Mouse (Mus musculus) kidney, embryonic 14.5 days (tissue): ENCODE data around the gene Fam136a. TPM values are rescaled to one million over a fixed set of nuclear protein-coding genes. Genes with fewer than 3 reads are reported as not detected.

Experiments
- ATAC-seq: fragments of 200-750 bp; cut with Nextera tagmentation; 2 replicates; pipeline ENCODE4 v1.8.0; 2017; ENCODE audit warnings: moderate number of reproducible peaks, mild to moderate bottlenecking, moderate TSS enrichment, moderate library complexity; ENCODE audit not compliant: low FRiP score, low TSS enrichment
- H3K27ac ChIP-seq: fragments of 300-500 bp; sonication (generic); 2 replicates; pipeline ENCODE4 v1.5.1; 2014; ENCODE audit warnings: low read depth, mild to moderate bottlenecking, low read length, moderate library complexity, mixed read lengths
- H3K27me3 ChIP-seq: fragments of 300-500 bp; sonication (generic); 2 replicates; pipeline ENCODE4 v1.6.1; 2014; ENCODE audit warnings: mild to moderate bottlenecking, low read length; ENCODE audit not compliant: control insufficient read depth, insufficient read depth
- H3K36me3 ChIP-seq: fragments of 300-500 bp; sonication (generic); 2 replicates; pipeline ENCODE4 v1.6.1; 2014; ENCODE audit warnings: low read length, mixed read lengths; ENCODE audit not compliant: control insufficient read depth, insufficient read depth
- H3K4me1 ChIP-seq: fragments of 300-500 bp; sonication (generic); 2 replicates; pipeline ENCODE4 v1.6.1; 2014; ENCODE audit warnings: low read length, mixed read lengths; ENCODE audit not compliant: control insufficient read depth, insufficient read depth
- H3K4me2 ChIP-seq: fragments of 300-500 bp; sonication (generic); replicated peaks from 2 replicates; pipeline ENCODE4 v1.6.1; 2014; ENCODE audit warnings: low read depth, mild to moderate bottlenecking, low read length
- H3K4me3 ChIP-seq: fragments of 300-500 bp; sonication (generic); 2 replicates; pipeline ENCODE4 v1.5.1; 2014; ENCODE audit warnings: mild to moderate bottlenecking, low read length
- H3K9ac ChIP-seq: fragments of 300-500 bp; sonication (generic); 2 replicates; pipeline ENCODE4 v1.6.1; 2014; ENCODE audit warnings: low read depth, mild to moderate bottlenecking, low read length, moderate library complexity
- H3K9me3 ChIP-seq: fragments of 300-500 bp; sonication (generic); 2 replicates; pipeline ENCODE4 v1.6.1; 2016; ENCODE audit warnings: low read length; ENCODE audit not compliant: control insufficient read depth
- WGBS: fragments of 180-500 bp; shearing (Covaris S2); extraction: QIAGEN DNeasy Blood & Tissue Kit; methylation state at CpG from one replicate; pipeline ENCODE4 v1.1.7; 2014; 5-methylcytosine and 5-hydroxymethylcytosine counted together
- polyA plus RNA-seq: library from polyadenylated mRNA; unstranded; fragments of >200 nt; fragmentation: Nextera tagmentation; extraction: Ambion mirVana; gene quantifications from 2 replicates; pipeline ENCODE4 v1.2.1, GENCODE M21; 2014

The Fam136a gene
- polyA plus RNA-seq, 1 experiment from 2014 or later = 156 TPM

DNA sequence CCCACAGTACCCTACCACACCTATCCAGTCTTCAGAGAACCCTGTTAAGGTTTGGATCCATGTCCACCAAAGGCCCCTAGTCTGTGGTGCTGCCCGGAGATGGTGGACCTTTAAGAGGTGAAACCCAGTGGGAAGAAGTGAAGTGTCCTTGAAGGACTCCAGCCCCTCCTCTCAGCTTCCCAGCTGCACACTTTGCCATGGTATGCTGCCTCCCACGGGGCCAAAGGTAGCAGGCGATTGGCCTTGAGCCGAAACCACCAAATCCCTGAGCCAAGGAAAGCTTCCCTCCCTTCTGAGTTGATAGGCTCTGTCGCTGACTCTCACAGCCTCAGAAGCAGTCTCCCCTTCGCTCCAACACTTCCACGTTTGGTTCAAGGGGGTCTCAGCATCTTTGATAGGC, 4.8 kb upstream of the Fam136a start:
- 60% methylated on average over 7 of the region's 7 CpGs for WGBS

DNA sequence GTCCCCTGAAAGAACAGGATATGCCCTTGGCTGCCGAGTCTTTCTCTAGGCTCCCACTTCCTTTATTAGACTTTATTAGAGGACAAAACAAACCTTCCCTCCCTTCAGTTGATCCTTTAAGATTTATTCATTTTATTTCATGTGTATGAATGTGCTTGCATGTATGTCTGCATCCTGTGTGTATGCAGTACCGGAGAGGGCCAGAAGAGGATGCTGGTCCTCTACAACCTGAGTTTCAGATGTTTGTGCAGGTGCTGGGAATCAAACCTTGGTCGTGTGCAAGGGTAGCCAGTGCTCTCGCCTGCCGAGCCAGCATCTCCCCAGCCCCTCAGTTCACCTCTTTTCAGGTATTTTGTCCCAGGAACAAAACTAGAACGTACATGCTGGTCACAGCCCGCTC, 4.1 kb upstream of the Fam136a start:
- H3K27ac ChIP-seq = no peak overlapping the region
- WGBS = 92% methylated on average over 7 of the region's 7 CpGs
- H3K4me2 ChIP-seq = no peak overlapping the region
- no peak overlapping the region for H3K4me3 ChIP-seq
- peaks cover 1% of the 10 kb centered on the region for H3K4me1 ChIP-seq
- no peaks in the 10 kb centered on the region for H3K36me3 ChIP-seq
- no peaks in the 10 kb centered on the region for H3K27me3 ChIP-seq
- ATAC-seq = no peak
- H3K9ac ChIP-seq = no peak overlapping the region
- no peaks in the 10 kb centered on the region for H3K9me3 ChIP-seq

More for the DNA sequence above, 4.8 kb upstream of the Fam136a start:
- ATAC-seq = no peak
- Histone ChIP-seq H3K9ac (no peak overlapping the region), H3K27ac (no peak overlapping the region), H3K4me3 (no peak overlapping the region), H3K27me3 (no peaks in the 10 kb centered on the region), H3K9me3 (no peaks in the 10 kb centered on the region), H3K36me3 (no peaks in the 10 kb centered on the region), H3K4me2 (no peak overlapping the region), H3K4me1 (no peaks in the 10 kb centered on the region; the same call in 1 of the 2 replicates)

DNA sequence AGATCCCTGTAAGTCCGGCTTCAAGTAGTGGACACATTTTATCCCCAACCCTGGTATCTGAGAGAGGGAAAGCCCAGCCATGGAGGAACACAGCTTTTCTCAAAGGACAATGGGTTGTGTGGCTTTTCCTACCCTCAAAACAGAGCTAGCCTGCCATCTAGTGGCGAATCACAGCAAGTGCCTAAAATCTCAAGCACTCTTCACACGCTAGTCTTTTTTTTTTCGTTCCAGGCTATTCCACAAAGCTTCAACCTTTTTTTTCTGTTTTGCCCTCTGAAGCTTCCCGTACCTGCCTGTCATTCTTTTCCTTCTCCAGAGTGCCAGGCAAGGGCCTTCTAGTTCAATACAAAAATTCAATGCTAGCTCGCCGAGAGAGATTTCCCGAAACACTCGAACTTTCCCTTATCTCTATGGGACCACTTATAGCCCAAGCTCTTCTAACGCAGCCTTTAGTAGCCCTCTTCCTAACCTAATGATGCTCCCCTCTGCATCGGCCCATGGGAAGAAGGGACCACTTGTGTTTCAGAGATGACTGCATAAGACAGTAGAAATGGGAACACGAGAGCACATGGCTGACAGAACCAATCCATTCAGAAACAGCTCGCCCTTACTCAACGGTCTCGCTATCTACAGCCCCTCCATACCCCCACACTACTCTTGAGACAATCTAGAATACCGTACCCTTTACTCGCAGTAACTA, 854 bp upstream of the Fam136a start:
- ATAC-seq = peak; percentile 16; the same call in 1 of the 2 replicates
- Histone ChIP-seq H3K4me2 (peak overlapping the region; percentile 88), H3K4me1 (peaks cover 9% of the 10 kb centered on the region), H3K27me3 (no peaks in the 10 kb centered on the region), H3K36me3 (peaks cover 18% of the 10 kb centered on the region; the same call in 1 of the 2 replicates), H3K4me3 (peak overlapping the region; percentile 68), H3K9me3 (no peaks in the 10 kb centered on the region), H3K27ac (no peak overlapping the region), H3K9ac (peak overlapping the region; percentile 58)
- WGBS = 3% methylated on average over 17 of the region's 17 CpGs

DNA sequence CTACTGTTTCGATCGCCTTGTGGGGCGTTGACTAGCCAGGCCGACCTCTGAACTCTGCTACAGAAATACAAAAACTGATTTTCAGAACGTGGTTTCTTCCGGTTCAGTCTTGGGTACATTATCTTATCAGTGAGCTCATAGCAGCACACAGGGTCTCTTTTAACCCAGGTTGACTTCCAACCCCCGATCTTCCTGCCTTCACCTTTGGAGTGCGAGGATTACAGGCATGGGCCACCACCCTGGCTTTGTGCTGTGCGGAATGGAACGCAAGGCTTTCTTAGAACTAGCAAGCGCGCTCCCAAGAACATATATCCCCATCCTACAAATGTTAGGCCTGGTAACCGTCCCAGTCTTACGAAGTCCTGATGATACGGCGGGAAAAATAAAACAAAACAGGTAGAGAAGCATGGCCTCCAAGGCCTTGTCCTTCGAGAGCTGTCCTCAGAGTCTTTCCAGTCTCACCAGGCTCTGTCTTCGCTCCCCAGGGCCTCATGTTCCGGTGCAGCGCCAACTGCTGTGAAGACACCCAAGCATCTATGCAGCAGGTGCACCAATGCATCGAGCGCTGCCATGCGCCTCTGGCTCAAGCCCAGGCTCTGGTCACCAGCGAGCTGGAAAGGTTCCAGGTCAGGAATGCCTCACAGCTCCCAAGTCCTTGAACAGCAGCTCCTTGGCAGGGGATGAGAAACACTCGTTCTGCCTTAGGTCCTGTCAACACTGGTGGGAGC, 843 bp downstream of the Fam136a start:
- Histone ChIP-seq H3K4me1 (peaks cover 14% of the 10 kb centered on the region), H3K4me3 (peak overlapping the region; percentile 68), H3K36me3 (peaks cover 18% of the 10 kb centered on the region; the same call in 1 of the 2 replicates), H3K4me2 (peak overlapping the region; percentile 75), H3K27me3 (no peaks in the 10 kb centered on the region), H3K9me3 (no peaks in the 10 kb centered on the region), H3K27ac (peak overlapping the region; percentile 56; the same call in 1 of the 2 replicates), H3K9ac (peak overlapping the region; percentile 83)
- ATAC-seq = 0 out of 2 replicates have a peak, but pooled peaks have one; percentile 13
- WGBS = 44% methylated on average over 25 of the region's 25 CpGs

DNA sequence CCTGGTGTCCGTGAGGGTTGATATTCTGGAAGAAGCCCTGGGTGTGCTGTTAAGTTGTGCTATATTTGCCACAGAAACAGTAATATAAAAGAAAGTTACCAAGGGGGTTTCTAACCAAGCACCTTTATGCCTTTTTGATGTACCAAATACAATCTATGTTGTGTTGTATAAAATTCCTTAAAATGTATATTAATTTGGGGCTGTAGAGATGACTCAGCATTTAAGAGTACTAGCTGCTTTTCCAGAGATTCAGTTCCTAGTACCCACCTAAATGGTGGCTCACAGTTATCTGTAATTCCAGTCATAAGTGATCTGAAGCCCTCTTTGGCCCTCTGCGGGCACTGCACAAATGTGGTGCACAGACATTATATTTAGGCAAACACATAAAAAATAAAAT, 1.4 kb downstream of the Fam136a start:
- peaks cover 14% of the 10 kb centered on the region for H3K4me1 ChIP-seq
- peaks cover 18% of the 10 kb centered on the region; the same call in 1 of the 2 replicates for H3K36me3 ChIP-seq
- ATAC-seq = no peak
- H3K9me3 ChIP-seq = no peaks in the 10 kb centered on the region
- H3K4me3 ChIP-seq = peak overlapping the region; percentile 68; the same call in 1 of the 2 replicates
- H3K9ac ChIP-seq = peak overlapping the region; percentile 83; the same call in 1 of the 2 replicates
- H3K27me3 ChIP-seq = no peaks in the 10 kb centered on the region
- H3K27ac ChIP-seq = no peak overlapping the region
- peak overlapping the region; percentile 75 for H3K4me2 ChIP-seq
- WGBS = 80% methylated on average over 2 of the region's 2 CpGs

DNA sequence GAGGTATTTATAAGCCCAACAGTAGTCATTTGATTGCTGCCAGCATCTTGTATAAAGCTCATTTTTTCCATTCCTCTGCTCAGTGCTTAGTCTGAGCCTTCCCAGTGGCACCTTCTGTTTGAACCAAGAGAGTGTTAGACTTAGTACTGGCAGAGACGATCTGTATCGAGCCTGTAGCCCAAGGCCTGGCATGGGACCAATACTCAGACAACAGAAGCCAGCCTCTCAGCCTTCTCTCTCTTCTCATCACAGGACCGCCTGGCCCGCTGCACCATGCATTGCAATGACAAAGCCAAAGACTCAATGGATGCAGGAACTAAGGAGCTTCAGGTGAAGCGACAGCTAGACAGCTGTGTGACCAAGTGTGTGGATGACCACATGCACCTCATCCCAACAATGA, 3.0 kb downstream of the Fam136a start:
- H3K27me3 ChIP-seq = no peaks in the 10 kb centered on the region
- no peak overlapping the region for H3K9ac ChIP-seq
- ATAC-seq = no peak
- peaks cover 18% of the 10 kb centered on the region; the same call in 1 of the 2 replicates for H3K36me3 ChIP-seq
- no peak overlapping the region for H3K4me3 ChIP-seq
- WGBS = 92% methylated on average over 5 of the region's 5 CpGs
- H3K4me1 ChIP-seq = peaks cover 24% of the 10 kb centered on the region
- no peak overlapping the region for H3K4me2 ChIP-seq
- H3K9me3 ChIP-seq = no peaks in the 10 kb centered on the region
- no peak overlapping the region for H3K27ac ChIP-seq

DNA sequence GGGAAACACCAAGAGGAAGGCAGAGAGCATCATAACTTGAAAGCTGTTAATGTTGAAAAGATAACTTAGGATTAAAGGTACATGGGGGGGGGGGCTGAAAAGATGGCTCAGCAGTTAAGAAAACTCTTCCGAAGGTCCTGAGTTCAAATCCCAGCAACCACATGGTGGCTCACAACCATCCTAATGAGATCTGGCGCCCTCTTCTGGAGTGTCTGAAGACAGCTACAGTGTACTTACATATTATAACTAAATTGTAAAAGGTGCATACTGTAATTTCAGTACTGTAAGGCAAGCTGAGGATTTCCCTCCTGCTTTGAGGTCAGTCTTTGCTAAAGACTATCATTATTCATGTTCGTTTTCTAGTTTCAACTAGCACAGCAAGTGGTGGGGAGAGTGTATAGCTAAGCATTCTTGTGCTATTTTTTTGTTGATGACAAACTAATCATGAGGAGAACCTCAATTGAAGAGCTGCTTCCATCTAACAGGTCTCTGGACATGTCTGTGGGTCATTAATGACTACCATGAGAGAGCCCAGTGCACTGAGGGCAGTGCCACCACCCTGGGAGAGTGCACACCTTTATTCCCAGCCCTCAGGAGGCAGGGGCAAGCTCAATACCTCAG, 4.8 kb downstream of the Fam136a start:
- Histone ChIP-seq H3K4me2 (peak overlapping the region; percentile 64), H3K9me3 (no peaks in the 10 kb centered on the region), H3K27me3 (no peaks in the 10 kb centered on the region), H3K9ac (peak overlapping the region; percentile 95; the same call in 1 of the 2 replicates), H3K27ac (peak overlapping the region; percentile 90), H3K4me3 (peak overlapping the region; percentile 93), H3K4me1 (peaks cover 24% of the 10 kb centered on the region), H3K36me3 (peaks cover 24% of the 10 kb centered on the region; the same call in 1 of the 2 replicates)
- WGBS = 64% methylated on average over 3 of the region's 3 CpGs
- ATAC-seq = no peak

DNA sequence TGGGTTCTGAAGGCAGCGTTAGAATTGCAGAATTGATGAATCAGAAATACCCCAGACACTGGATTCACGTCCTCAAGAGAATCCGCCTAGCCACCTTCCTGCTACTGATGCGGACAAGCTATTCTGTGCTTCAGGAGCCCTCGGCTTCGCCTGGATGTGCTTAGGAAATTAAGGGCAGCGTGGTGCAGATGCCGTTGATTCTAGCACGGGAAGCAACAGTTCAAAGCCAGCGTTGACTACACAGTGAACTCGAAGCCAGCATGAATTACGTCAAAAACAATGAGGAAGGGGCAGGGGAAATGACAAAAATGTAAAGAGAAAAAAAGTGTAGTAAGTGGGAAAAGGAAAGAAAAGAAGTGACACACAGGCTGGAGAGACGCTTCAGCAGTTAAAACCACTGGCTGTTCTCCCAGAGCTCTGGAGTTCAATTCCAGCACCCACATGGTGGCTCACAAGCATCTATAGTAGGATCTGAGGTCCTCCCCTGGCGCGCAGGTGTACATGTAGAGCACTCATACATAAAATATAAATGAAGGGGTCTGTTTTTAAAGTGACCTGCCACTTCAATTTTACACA, 5.4 kb downstream of the Fam136a start, which contains the start of gene Snrpg:
Gene Snrpg (plus strand): TSS at position 541 of the 576 bp plus-strand sequence.
- Histone ChIP-seq H3K4me1 (peaks cover 24% of the 10 kb centered on the region), H3K4me3 (peak within 1 kb of the TSS; percentile 93), H3K27me3 (no peaks in the 10 kb centered on the region), H3K9ac (peak within 1 kb of the TSS; percentile 95), H3K4me2 (peak within 1 kb of the TSS; percentile 85), H3K9me3 (no peaks in the 10 kb centered on the region), H3K27ac (peak within 1 kb of the TSS; percentile 90), H3K36me3 (peaks cover 24% of the 10 kb centered on the region; the same call in 1 of the 2 replicates)
- ATAC-seq = no peak; the same call in 1 of the 2 replicates
- 15% methylated on average over 15 of the region's 15 CpGs for WGBS
